Mouse (Mus musculus): ENCODE measurements around the gene Pcca. TPM values are rescaled to one million over a fixed set of nuclear protein-coding genes. Genes with fewer than 3 reads are reported as not detected.

The Pcca gene
- polyA plus RNA-seq, 1 experiment from 2014 or later = 36.0 TPM

GRCm38 (mm10) chr14:122736806-122737205 is 202.7 kb downstream of the Pcca start:
- no peak overlapping the region for H3K9ac ChIP-seq (ENCODE audit: low read depth, low read length)
- DNase-seq (ENCODE audit: low spot score) (no peak), ATAC-seq (replicated peaks; ENCODE audit: low FRiP score, low read depth) (no peak)

DNA sequence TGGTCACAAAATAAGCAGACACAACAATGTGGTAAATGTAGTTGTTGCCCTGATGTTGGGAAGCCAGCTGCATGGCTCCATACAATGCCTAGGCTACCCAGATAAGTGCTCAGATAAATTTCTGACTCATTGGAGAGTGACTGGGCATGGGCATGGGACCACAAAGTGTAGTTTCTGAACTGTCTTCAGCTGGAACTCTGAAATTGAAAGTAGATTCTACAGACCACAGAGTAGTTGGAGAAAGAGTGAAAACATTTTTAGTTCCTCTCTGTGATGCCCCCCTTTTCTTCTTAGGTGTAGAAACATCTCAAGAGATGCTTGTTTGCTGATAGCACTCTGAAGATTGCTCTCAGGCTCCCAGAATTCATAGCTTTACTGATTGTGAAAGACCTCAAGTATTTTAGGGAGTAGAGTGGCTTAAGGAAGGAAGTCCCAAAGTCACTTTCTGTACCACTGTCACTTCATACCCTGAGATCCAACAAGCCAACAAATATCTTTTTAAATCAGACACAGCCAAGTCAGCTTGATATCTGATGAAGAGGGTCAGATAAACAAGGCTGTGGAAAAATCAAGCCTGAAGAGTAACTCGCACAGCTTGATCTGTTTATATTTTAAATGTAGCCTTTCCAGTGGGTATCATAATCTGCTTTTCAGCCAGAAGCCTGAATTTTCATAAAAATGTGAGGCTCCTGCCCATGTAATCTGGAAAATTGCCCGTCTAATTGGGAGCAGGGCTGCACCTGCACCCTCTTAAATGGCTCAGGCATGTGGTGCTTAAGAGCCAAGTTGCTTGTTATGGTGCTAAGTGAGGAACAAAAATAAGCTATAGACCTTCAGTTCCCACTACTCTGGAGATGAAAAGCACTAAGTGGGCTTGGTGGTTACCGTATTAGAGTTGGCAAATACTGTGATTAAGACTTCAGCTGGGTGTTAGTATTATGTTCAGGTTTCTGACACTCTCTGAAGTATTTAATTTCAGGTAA is 214.0 kb downstream of the Pcca start:
- Histone ChIP-seq H3K9me3 (replicated peaks; ENCODE audit: low read length) (no peaks in the 10 kb centered on the region), H3K27me3 (ENCODE audit: insufficient read depth, low read length) (no peaks in the 10 kb centered on the region), H3K36me3 (ENCODE audit: insufficient read depth, low read length) (no peaks in the 10 kb centered on the region), H3K4me2 (ENCODE audit: low read length) (no peak overlapping the region), H3K9ac (ENCODE audit: low read depth, low read length) (no peak overlapping the region), H3K4me1 (replicated peaks; ENCODE audit: insufficient read depth, low read length) (no peaks in the 10 kb centered on the region), H3K27ac (no peak overlapping the region), H3K4me3 (replicated peaks; ENCODE audit: low read depth, low read length) (no peak overlapping the region)
- no peak for TF ChIP-seq CTCF (IDR thresholded peaks at IDR 0.05; ENCODE audit: low read depth)
- DNase-seq (ENCODE audit: low spot score) (no peak), ATAC-seq (replicated peaks; ENCODE audit: low FRiP score, low read depth) (no peak)
- 78% methylated on average over 3 of the region's 3 CpGs for WGBS

More at GRCm38 (mm10) chr14:122736806-122737205, 202.7 kb downstream of the Pcca start:
- Histone ChIP-seq H3K27me3 (ENCODE audit: insufficient read depth, low read length) (no peaks in the 10 kb centered on the region), H3K4me2 (ENCODE audit: low read length) (no peak overlapping the region), H3K9me3 (replicated peaks; ENCODE audit: low read length) (no peaks in the 10 kb centered on the region), H3K27ac (no peak overlapping the region), H3K4me1 (replicated peaks; ENCODE audit: insufficient read depth, low read length) (no peaks in the 10 kb centered on the region), H3K36me3 (ENCODE audit: insufficient read depth, low read length) (no peaks in the 10 kb centered on the region), H3K4me3 (replicated peaks; ENCODE audit: low read depth, low read length) (no peak overlapping the region)
- no peak for TF ChIP-seq CTCF (IDR thresholded peaks at IDR 0.05; ENCODE audit: low read depth)

DNA sequence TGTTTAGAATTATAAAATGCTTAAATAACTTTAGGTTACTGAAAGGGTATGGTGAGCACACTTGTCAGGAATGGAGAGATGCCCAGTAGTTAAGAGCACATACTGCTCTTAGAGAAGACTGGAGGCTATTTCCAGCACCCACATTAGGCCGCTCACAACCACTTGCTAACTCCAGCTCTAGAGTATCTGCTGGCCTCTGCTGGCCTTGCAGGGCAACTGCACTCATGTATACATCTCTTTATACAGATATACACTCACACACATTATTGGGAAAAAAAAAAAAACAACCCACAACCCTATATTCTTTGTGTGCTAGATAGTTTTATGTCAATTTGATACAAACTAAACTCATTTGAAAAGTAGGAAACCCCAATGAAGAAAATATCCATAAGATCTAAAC is 217.4 kb downstream of the Pcca start:
- no peaks in the 10 kb centered on the region for H3K4me1 ChIP-seq (replicated peaks; ENCODE audit: insufficient read depth, low read length)
- peak; percentile 21; the same call in 1 of the 2 replicates for TF ChIP-seq CTCF (IDR thresholded peaks at IDR 0.05; ENCODE audit: low read depth)
- ATAC-seq (replicated peaks; ENCODE audit: low FRiP score, low read depth) (no peak), DNase-seq (ENCODE audit: low spot score) (no peak)
- no peaks in the 10 kb centered on the region for H3K36me3 ChIP-seq (ENCODE audit: insufficient read depth, low read length)
- H3K27me3 ChIP-seq (ENCODE audit: insufficient read depth, low read length) = no peaks in the 10 kb centered on the region
- no peaks in the 10 kb centered on the region for H3K9me3 ChIP-seq (replicated peaks; ENCODE audit: low read length)
- no peak overlapping the region for H3K4me3 ChIP-seq (replicated peaks; ENCODE audit: low read depth, low read length)
- no peak overlapping the region for H3K27ac ChIP-seq
- 91% methylated on average over 1 of the region's 1 CpGs for WGBS
- H3K4me2 ChIP-seq (ENCODE audit: low read length) = no peak overlapping the region
- no peak overlapping the region for H3K9ac ChIP-seq (ENCODE audit: low read depth, low read length)

GRCm38 (mm10) chr14:122753278-122753677 is 219.2 kb downstream of the Pcca start:
- Histone ChIP-seq H3K9me3 (replicated peaks; ENCODE audit: low read length) (no peaks in the 10 kb centered on the region), H3K27ac (no peak overlapping the region), H3K36me3 (ENCODE audit: insufficient read depth, low read length) (no peaks in the 10 kb centered on the region), H3K4me2 (ENCODE audit: low read length) (no peak overlapping the region), H3K27me3 (ENCODE audit: insufficient read depth, low read length) (no peaks in the 10 kb centered on the region), H3K4me1 (replicated peaks; ENCODE audit: insufficient read depth, low read length) (no peaks in the 10 kb centered on the region), H3K9ac (ENCODE audit: low read depth, low read length) (no peak overlapping the region), H3K4me3 (replicated peaks; ENCODE audit: low read depth, low read length) (no peak overlapping the region)
- no peak for TF ChIP-seq CTCF (IDR thresholded peaks at IDR 0.05; ENCODE audit: low read depth)
- 64% methylated on average over 2 of the region's 2 CpGs for WGBS
- no peak for DNase-seq (ENCODE audit: low spot score)
- ATAC-seq (replicated peaks; ENCODE audit: low FRiP score, low read depth) = no peak

DNA sequence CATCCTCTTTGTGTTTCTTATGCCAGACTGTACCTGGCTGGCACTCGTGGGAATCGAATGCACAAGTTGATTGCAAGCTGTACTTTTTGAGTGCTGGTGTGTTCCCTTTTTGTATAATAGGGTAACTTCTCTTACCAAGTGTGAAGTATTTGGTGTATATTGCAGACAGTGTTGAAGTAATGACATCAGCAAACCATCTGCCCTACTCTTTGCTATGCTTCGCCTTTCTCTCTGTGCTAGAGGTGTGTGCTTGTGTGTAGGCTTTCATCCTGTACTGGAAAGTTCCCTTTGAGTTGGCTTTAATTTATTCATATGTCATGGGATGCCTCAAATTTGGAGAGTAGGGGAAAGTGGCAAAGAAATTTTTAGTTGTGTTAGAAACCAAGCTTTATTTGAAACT is 220.2 kb downstream of the Pcca start:
- no peaks in the 10 kb centered on the region for H3K36me3 ChIP-seq (ENCODE audit: insufficient read depth, low read length)
- no peaks in the 10 kb centered on the region for H3K4me1 ChIP-seq (replicated peaks; ENCODE audit: insufficient read depth, low read length)
- ATAC-seq (replicated peaks; ENCODE audit: low FRiP score, low read depth) = no peak
- no peak for TF ChIP-seq CTCF (IDR thresholded peaks at IDR 0.05; ENCODE audit: low read depth)
- no peak for DNase-seq (ENCODE audit: low spot score)
- H3K4me2 ChIP-seq (ENCODE audit: low read length) = no peak overlapping the region
- WGBS = 90% methylated on average over 3 of the region's 3 CpGs
- H3K27me3 ChIP-seq (ENCODE audit: insufficient read depth, low read length) = no peaks in the 10 kb centered on the region
- H3K27ac ChIP-seq = no peak overlapping the region
- H3K4me3 ChIP-seq (replicated peaks; ENCODE audit: low read depth, low read length) = no peak overlapping the region
- no peak overlapping the region for H3K9ac ChIP-seq (ENCODE audit: low read depth, low read length)
- no peaks in the 10 kb centered on the region for H3K9me3 ChIP-seq (replicated peaks; ENCODE audit: low read length)

DNA sequence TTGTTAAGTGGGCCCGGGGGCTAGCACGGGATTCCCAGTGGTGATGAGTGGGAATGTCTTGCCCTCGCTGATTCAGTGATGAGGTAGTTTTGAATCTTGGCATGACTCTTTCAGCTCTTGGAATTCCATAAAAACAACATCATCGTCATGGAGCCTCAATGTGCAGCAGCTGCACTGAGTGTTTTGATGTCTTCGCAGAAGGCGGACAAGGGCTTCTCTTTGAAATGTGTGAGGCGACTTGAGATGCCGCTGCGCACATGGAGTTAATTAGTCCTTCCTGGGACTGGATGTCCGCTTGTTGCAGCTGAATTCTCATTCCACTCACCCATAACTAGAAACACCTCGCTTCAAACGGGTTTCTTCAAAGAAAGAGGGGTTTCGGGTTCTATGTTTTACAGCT is 221.4 kb downstream of the Pcca start:
- Histone ChIP-seq H3K27me3 (ENCODE audit: insufficient read depth, low read length) (no peaks in the 10 kb centered on the region), H3K27ac (no peak overlapping the region), H3K9me3 (replicated peaks; ENCODE audit: low read length) (no peaks in the 10 kb centered on the region), H3K4me2 (ENCODE audit: low read length) (no peak overlapping the region), H3K36me3 (ENCODE audit: insufficient read depth, low read length) (no peaks in the 10 kb centered on the region), H3K4me3 (replicated peaks; ENCODE audit: low read depth, low read length) (no peak overlapping the region), H3K4me1 (replicated peaks; ENCODE audit: insufficient read depth, low read length) (no peaks in the 10 kb centered on the region), H3K9ac (ENCODE audit: low read depth, low read length) (no peak overlapping the region)
- no peak for TF ChIP-seq CTCF (IDR thresholded peaks at IDR 0.05; ENCODE audit: low read depth)
- 63% methylated on average over 13 of the region's 13 CpGs for WGBS
- ATAC-seq (replicated peaks; ENCODE audit: low FRiP score, low read depth) = no peak
- no peak for DNase-seq (ENCODE audit: low spot score)
